Mouse (Mus musculus): ENCODE results near the gene Prpf38b.

DNA sequence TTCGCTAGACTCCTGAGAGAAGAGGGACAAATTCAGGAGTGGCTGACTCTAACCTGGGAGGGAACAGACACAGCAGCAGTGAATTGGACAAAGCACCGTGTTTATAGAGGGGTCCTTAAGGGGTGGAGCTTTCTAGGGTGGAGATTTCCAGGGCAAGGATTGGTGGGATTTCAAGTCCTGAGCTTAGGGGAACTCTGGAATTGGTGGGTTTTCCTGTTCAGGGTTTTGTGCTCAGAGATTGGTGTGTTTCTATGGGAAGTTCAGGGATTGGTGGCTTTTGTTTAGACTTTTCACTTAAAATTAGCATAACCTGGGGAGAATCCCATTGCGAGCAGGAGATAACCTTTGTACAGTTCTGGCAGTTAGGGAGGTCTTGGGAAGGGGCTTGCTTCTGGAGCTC lies 6.5 kb upstream of the Prpf38b start:
- TF ChIP-seq POLR2A (IDR thresholded peaks at IDR 0.05; ENCODE audit: borderline replicate concordance, extremely low read depth, low read depth, low read length) (no peak), CTCF (IDR thresholded peaks at IDR 0.05; ENCODE audit: insufficient read depth, low read length) (no peak)
